Mouse (Mus musculus) retina, adult 2 months (tissue): ENCODE results near the gene Plcd1.

Experiments used
- DNase-seq: peaks from one replicate; pipeline ENCODE4 v3.0.0-alpha.2; 2012; ENCODE audit warnings: low read depth, low spot score

Plcd1 gene

DNA sequence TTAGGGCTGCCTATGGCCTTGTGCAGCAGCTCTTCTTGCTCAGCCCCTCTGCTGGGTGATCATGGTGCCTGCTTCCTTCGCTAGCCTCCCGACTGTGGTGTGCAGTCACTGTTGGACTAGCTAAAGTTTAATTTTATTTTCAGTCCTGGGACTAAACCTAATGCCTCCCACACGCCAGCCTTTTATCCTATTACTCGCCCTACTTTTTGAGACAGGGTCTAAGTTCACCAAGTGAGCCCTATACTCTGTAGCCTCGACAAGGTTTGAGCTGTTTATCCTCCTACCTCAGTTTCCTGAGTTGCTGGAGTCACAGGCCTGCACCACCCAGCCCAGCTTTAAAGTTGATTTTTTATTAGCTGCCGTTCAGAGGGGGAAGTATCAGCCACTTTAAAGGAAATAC, 68.0 kb downstream of the Plcd1 start:
- no peak for DNase-seq

DNA sequence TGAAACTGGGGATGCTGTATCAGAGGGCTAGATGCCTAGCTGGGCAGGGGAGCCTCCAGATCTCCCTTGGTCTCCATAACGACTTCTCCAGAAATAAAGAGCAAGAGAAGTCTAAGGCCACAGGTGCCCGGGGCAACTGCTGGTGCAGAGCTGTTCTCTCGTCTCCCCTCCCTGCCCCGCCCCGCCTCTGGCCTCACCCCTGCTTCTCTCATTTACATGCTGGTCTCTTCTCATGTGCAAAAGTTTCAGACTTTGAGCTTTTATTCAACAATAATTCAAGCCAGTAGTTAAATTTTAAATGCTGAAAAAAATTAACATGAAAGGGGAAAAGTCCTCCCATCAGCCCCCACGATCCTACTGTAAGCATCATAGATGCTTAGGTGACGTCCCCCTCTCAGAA, 71.6 kb downstream of the Plcd1 start:
- DNase-seq: no peak
